Mouse (Mus musculus) heart, embryonic 11.5 days (tissue): Measurements from ENCODE around the gene Map3k4. TPM values are rescaled to one million over a fixed set of nuclear protein-coding genes. Genes with fewer than 3 reads are reported as not detected.
A peak's percentile ranks its signal among the peaks of the same experiment; 100 is the strongest.
"Not testable (repeated sequence)": the region's sequence is repeated elsewhere in the genome, so short reads cannot be mapped to it uniquely, and the experiment has no call there.

Experiments used
- ATAC-seq: fragments of 200-750 bp; cut with Nextera tagmentation; replicated peaks from 2 replicates; pipeline ENCODE4 v1.8.0; 2017; ENCODE audit warnings: moderate library complexity; ENCODE audit not compliant: insufficient number of reproducible peaks, low FRiP score, low TSS enrichment
- H3K27ac ChIP-seq: fragments of 300-500 bp; sonication (generic); 2 replicates; pipeline ENCODE4 v1.5.1; 2014; ENCODE audit warnings: mild to moderate bottlenecking, low read depth, low read length
- H3K27me3 ChIP-seq: fragments of 300-500 bp; sonication (generic); 2 replicates; pipeline ENCODE4 v1.6.1; 2014; ENCODE audit warnings: mild to moderate bottlenecking, low read length, mixed read lengths; ENCODE audit not compliant: control insufficient read depth, insufficient read depth
- H3K36me3 ChIP-seq: fragments of 300-500 bp; sonication (generic); 2 replicates; pipeline ENCODE4 v1.6.1; 2014; ENCODE audit warnings: mild to moderate bottlenecking, low read length, moderate library complexity, mixed read lengths; ENCODE audit not compliant: control insufficient read depth, insufficient read depth
- H3K4me1 ChIP-seq: fragments of 300-500 bp; sonication (generic); 2 replicates; pipeline ENCODE4 v1.6.1; 2014; ENCODE audit warnings: low read length; ENCODE audit not compliant: control insufficient read depth, insufficient read depth
- H3K4me2 ChIP-seq: fragments of 300-500 bp; sonication (generic); 2 replicates; pipeline ENCODE4 v1.6.1; 2014; ENCODE audit warnings: mild to moderate bottlenecking, moderate library complexity
- H3K4me3 ChIP-seq: fragments of 300-500 bp; sonication (generic); 2 replicates; pipeline ENCODE4 v1.5.1; 2014; ENCODE audit warnings: low read depth, low read length
- H3K9ac ChIP-seq: fragments of 300-500 bp; sonication (generic); 2 replicates; pipeline ENCODE4 v1.6.1; 2014; ENCODE audit warnings: mild to moderate bottlenecking, low read depth, low read length, moderate library complexity
- H3K9me3 ChIP-seq: fragments of 300-500 bp; sonication (generic); replicated peaks from 2 replicates; pipeline ENCODE4 v1.6.1; 2016; ENCODE audit warnings: low read length; ENCODE audit not compliant: control insufficient read depth
- WGBS: fragments of 180-500 bp; shearing (Covaris S2); extraction: QIAGEN DNeasy Blood & Tissue Kit; methylation state at CpG from one replicate; pipeline ENCODE4 v1.1.7; 2014; ENCODE audit not compliant: insufficient replicate concordance; 5-methylcytosine and 5-hydroxymethylcytosine counted together
- polyA plus RNA-seq: library from polyadenylated mRNA; unstranded; fragments of >200 nt; fragmentation: Nextera tagmentation; extraction: Ambion mirVana; gene quantifications from 2 replicates; pipeline ENCODE4 v1.2.1, GENCODE M21; 2014

Gene Map3k4
- polyA plus RNA-seq, 1 experiment from 2014 or later, result 39.5 TPM

DNA sequence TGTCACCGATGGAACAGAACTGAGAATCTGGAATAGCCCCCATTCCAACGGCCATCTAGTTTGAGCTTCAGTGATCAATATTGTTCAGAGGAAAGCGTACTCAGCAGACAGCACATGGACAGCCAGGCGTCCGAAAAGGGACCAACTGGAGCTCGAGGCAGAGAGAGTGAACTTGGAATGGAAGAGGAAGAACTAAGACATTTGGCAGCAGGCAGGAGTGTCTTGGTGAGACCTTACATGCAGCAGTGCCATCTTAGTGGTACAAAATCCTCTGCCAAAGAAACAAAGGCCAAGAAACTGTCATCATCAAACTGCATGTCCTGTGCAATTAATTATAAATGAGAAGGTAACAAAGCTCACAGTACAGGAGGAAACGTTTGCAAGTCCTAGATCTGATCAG is 19.2 kb downstream of the Map3k4 start:
- 78% methylated on average over 7 of the region's 7 CpGs for WGBS
- no peak for ATAC-seq

DNA sequence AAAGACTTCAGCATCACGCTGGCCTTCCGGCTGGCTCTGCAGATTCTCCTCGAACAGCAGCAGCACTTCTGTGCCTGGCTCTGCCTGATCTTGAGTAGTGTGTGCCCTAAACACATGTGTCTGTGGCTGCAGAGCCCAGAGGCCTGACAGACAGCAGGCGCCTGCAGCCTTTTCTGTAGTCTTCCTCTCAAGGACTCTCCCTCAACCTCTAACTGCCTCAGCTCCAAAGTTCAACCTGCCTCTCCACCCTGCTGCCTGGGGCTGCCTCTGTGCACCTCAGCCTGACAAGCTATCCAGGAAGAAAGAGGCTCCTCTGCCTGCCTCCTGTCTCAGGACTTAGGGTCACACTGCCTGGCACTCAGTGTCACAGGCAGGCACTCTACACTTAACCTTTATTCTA is 20.6 kb downstream of the Map3k4 start:
- H3K27me3 ChIP-seq, result no peaks in the 10 kb centered on the region
- peaks cover 24% of the 10 kb centered on the region for H3K4me1 ChIP-seq
- H3K9ac ChIP-seq, result no peak overlapping the region; the same call in 1 of the 2 replicates
- H3K4me2 ChIP-seq, result no peak overlapping the region; the same call in 1 of the 2 replicates
- H3K27ac ChIP-seq, result peak overlapping the region; percentile 81
- H3K4me3 ChIP-seq, result no peak overlapping the region
- no peaks in the 10 kb centered on the region for H3K36me3 ChIP-seq
- H3K9me3 ChIP-seq, result no peaks in the 10 kb centered on the region
- 53% methylated on average over 4 of the region's 4 CpGs for WGBS
- no peak for ATAC-seq

More for the DNA sequence above, 19.2 kb downstream of the Map3k4 start:
- Histone ChIP-seq H3K4me3 (no peak overlapping the region), H3K4me2 (no peak overlapping the region), H3K36me3 (no peaks in the 10 kb centered on the region), H3K9me3 (no peaks in the 10 kb centered on the region), H3K4me1 (peaks cover 18% of the 10 kb centered on the region), H3K27me3 (no peaks in the 10 kb centered on the region), H3K27ac (no peak overlapping the region), H3K9ac (no peak overlapping the region)

DNA sequence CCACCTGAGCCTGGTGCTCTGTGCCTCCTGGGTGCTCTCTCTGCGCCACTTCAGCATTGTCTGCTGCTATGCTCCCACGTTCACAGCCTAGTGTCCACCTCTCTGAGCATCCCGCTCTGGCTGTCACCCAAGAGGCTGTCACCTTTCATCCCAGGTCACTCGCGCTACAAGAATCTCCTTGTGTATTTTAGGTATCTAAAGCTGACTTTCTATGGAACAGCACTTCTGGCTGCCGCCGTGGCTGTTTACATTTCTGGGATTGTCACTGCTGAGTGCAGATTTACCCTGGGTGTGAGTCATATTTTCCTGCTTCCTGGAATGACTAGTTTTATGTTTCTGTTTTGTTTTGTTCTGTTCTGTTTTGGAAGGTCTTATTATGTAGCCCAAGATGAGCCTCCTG is 21.3 kb downstream of the Map3k4 start:
- Histone ChIP-seq H3K27me3 (no peaks in the 10 kb centered on the region), H3K4me3 (no peak overlapping the region), H3K9ac (no peak overlapping the region), H3K36me3 (no peaks in the 10 kb centered on the region), H3K9me3 (no peaks in the 10 kb centered on the region), H3K27ac (no peak overlapping the region), H3K4me2 (peak overlapping the region; percentile 7; the same call in 1 of the 2 replicates), H3K4me1 (peaks cover 24% of the 10 kb centered on the region)
- WGBS, result 34% methylated on average over 7 of the region's 7 CpGs
- no peak for ATAC-seq

DNA sequence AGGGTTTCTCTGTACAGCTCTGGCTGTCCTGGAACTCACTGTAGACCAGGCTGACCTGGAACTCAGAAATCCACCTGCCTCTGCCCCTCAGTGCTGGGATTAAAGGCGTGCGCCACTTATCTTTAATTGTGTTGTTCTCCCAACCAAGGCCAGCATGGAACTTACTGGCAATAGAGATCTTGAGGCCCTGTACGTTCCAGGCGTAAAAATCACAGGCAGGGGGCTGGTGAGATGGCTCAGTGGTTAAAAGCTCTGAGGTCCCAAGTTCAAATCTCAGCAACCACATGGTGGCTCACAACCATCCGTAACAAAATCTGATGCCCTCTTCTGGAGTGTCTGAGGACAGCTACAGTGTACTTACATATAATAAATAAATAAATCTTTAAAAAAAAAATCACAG is 22.7 kb downstream of the Map3k4 start:
- H3K36me3 ChIP-seq, H3K9me3 ChIP-seq, H3K27ac ChIP-seq, H3K27me3 ChIP-seq, H3K4me2 ChIP-seq, H3K9ac ChIP-seq, ATAC-seq, H3K4me3 ChIP-seq: not testable (repeated sequence)
- WGBS, result 93% methylated on average over 5 of the region's 5 CpGs
- H3K4me1 ChIP-seq, result peaks cover 22% of the 10 kb centered on the region

DNA sequence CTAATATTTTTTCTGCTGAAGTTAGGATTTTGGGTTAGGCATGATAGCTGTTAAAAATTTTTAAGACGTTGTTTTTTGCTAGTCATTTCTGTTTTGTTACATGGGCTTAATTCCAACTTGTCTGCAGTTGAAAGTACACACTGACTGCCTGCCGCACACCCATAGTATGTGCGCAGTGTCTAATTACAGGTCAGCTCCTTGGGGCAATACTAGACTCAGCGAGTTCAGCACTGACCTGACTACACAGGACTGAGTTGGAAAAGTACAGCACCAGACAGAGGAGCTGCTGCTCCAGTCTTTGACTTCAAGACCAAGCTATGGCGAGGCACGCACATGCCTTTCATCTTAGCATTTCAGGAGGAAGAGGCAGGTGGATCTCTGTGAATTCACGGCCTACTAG is 24.2 kb downstream of the Map3k4 start:
- Histone ChIP-seq H3K4me3 (no peak overlapping the region), H3K9ac (no peak overlapping the region), H3K9me3 (no peaks in the 10 kb centered on the region), H3K4me2 (no peak overlapping the region), H3K36me3 (no peaks in the 10 kb centered on the region), H3K4me1 (peaks cover 24% of the 10 kb centered on the region), H3K27ac (no peak overlapping the region), H3K27me3 (no peaks in the 10 kb centered on the region)
- no peak for ATAC-seq
- 89% methylated on average over 7 of the region's 7 CpGs for WGBS

DNA sequence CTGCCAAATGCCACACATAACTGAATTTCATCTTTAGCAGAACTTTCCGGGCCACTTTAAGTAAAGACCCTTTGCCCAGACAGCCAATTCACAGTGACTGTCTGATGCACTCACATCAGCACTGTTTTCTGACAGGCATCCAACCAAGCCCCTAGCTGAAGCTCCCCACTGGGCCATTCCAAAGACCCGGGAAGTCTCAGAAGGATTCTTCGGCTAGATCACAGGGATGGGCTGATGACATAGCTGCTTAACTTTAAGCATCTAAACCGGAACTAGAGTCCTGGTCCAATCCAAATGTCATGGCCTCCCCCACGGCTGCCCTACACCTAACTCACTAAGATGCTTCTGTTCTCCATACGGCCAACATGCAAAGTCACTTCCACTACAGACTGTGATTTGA is 25.0 kb downstream of the Map3k4 start:
- no peak for ATAC-seq
- Histone ChIP-seq H3K4me1 (peaks cover 24% of the 10 kb centered on the region), H3K27me3 (no peaks in the 10 kb centered on the region), H3K9ac (no peak overlapping the region), H3K27ac (no peak overlapping the region), H3K4me3 (no peak overlapping the region), H3K9me3 (no peaks in the 10 kb centered on the region), H3K36me3 (no peaks in the 10 kb centered on the region), H3K4me2 (no peak overlapping the region)
- 76% methylated on average over 6 of the region's 6 CpGs for WGBS

DNA sequence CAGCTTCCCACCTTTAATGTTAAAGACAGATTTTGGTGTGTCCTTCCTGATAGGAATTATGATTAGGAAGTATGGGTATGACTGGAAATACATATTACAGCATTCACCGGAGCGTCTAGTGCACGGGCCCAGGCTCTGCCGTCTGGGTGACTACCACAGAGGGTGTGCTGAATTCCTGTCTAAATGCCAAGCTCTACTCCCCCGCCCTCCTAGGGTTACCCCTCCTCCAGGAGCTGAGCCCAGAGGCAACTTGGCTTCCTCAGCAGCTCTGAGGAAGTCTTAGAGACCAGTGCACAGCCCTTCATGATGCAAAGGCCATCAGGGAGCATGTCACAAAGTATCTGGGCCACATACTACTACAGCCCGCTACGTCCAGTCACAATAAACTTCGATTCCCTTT is 25.7 kb downstream of the Map3k4 start:
- no peak for ATAC-seq
- Histone ChIP-seq H3K9ac (no peak overlapping the region), H3K4me2 (no peak overlapping the region), H3K9me3 (no peaks in the 10 kb centered on the region), H3K4me1 (peaks cover 21% of the 10 kb centered on the region), H3K27me3 (no peaks in the 10 kb centered on the region), H3K4me3 (no peak overlapping the region), H3K27ac (no peak overlapping the region), H3K36me3 (no peaks in the 10 kb centered on the region)
- WGBS, result 83% methylated on average over 8 of the region's 8 CpGs

DNA sequence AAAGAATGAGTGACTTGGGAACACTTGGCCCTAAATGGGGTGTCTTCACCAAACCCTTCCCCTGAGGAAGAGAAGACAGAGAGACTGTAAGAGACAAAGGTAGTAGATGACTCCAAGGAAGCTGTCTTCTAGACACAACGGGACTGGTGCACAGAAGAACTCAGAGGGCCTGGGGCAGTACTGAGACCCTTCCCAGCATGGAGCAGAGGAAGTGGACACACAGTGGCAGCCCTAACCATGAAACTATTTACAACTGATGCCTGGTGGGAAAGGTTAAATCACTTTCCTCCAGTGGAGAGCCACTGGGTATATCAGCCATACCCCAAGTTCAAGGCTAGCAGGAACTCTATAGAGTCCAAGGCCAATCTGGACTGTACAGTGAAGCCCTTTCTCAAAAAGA is 26.2 kb downstream of the Map3k4 start:
- Histone ChIP-seq H3K4me2 (no peak overlapping the region), H3K4me1 (peaks cover 17% of the 10 kb centered on the region)

DNA sequence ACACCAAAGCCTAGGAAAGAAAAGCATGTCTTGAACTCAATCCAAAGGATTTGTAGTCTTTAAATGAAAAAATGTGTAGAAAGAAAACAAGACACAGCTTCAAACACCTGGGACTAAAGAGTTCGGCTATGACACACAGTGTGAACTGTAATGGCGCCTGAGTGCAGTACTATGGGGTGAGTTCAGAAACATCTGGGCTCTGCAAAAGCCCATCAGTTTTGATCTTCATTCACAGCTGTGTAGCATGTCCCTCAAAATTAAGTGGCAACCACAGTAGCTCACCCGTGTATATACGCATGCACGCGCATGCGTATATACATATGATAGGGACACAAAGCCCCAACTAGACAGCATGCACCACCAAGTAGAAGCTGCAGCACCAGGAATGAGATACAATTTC is 27.4 kb downstream of the Map3k4 start:
- no peak overlapping the region for H3K4me2 ChIP-seq
- H3K4me1 ChIP-seq, result peaks cover 10% of the 10 kb centered on the region; the same call in 1 of the 2 replicates
- H3K36me3 ChIP-seq, result no peaks in the 10 kb centered on the region
- 97% methylated on average over 7 of the region's 7 CpGs for WGBS
- H3K27ac ChIP-seq, result no peak overlapping the region
- no peaks in the 10 kb centered on the region for H3K27me3 ChIP-seq
- H3K9me3 ChIP-seq, result no peaks in the 10 kb centered on the region
- no peak overlapping the region for H3K4me3 ChIP-seq
- no peak overlapping the region for H3K9ac ChIP-seq
- ATAC-seq, result no peak

More for the DNA sequence above, 26.2 kb downstream of the Map3k4 start:
- Histone ChIP-seq H3K9me3 (no peaks in the 10 kb centered on the region), H3K27ac (no peak overlapping the region), H3K36me3 (no peaks in the 10 kb centered on the region), H3K4me3 (no peak overlapping the region), H3K27me3 (no peaks in the 10 kb centered on the region), H3K9ac (no peak overlapping the region)
- 86% methylated on average over 1 of the region's 1 CpGs for WGBS
- no peak for ATAC-seq
